Mouse (Mus musculus): Measurements from ENCODE around the gene Bptf. TPM values are rescaled to one million over a fixed set of nuclear protein-coding genes. Genes with fewer than 3 reads are reported as not detected.
"Not testable (repeated sequence)": the region's sequence is repeated elsewhere in the genome, so short reads cannot be mapped to it uniquely, and the experiment has no call there.

Gene Bptf
- polyA plus RNA-seq, 1 experiment = 11.8 TPM

- Histone ChIP-seq H3K79me2 (ENCODE audit: control insufficient read depth, insufficient read depth) (no peaks in the 10 kb centered on the region), H3K4me2 (ENCODE audit: low read depth) (peak overlapping the region; percentile 85), H3K27me3 (ENCODE audit: control insufficient read depth, insufficient read depth, insufficient read length) (no peaks in the 10 kb centered on the region), H3K36me3 (ENCODE audit: control insufficient read depth, insufficient read depth) (no peaks in the 10 kb centered on the region), H3ac (ENCODE audit: control insufficient read depth, insufficient read length) (peak overlapping the region; percentile 71), H3K4me3 (peak overlapping the region; percentile 39)
- TF ChIP-seq CEBPB (IDR thresholded peaks at IDR 0.05; ENCODE audit: insufficient read depth, poor library complexity, severe bottlenecking) (no peak), USF1 (IDR thresholded peaks at IDR 0.05; ENCODE audit: low read depth) (no peak), POLR2AphosphoS2 (IDR thresholded peaks at IDR 0.05; ENCODE audit: insufficient read length, low read depth) (no peak), TCF3 (IDR thresholded peaks at IDR 0.05; ENCODE audit: insufficient read length, low read depth) (no peak)
These were observed 105.1 kb downstream of the Bptf start for GRCm38 (mm10) chr11:107026554-107027430.

GRCm38 (mm10) chr11:107025411-107026321, 106.3 kb downstream of the Bptf start, which contains the start of gene 1810010H24Rik:
Gene 1810010H24Rik, plus strand, starts transcription at chr11:107025681.
- no peak for TF ChIP-seq REST (IDR thresholded peaks at IDR 0.05; ENCODE audit: insufficient read depth, insufficient read length)
- TF ChIP-seq MAX (IDR thresholded peaks at IDR 0.05; ENCODE audit: low read depth) = no peak
- TF ChIP-seq MYOG (IDR thresholded peaks at IDR 0.05; ENCODE audit: control insufficient read depth in 1 of 3, insufficient read depth in 1 of 3, insufficient read length in 2 of 3, low read depth in 2 of 3) = no peak
- peak within 1 kb of the TSS; percentile 39 for H3K4me3 ChIP-seq
- peak within 1 kb of the TSS; percentile 85 for H3K4me2 ChIP-seq (ENCODE audit: low read depth)
- no peaks in the 10 kb centered on the region for H3K79me2 ChIP-seq (ENCODE audit: control insufficient read depth, insufficient read depth)
- H3K27me3 ChIP-seq (ENCODE audit: control insufficient read depth, insufficient read depth, insufficient read length) = no peaks in the 10 kb centered on the region
- no peaks in the 10 kb centered on the region for H3K36me3 ChIP-seq (ENCODE audit: control insufficient read depth, insufficient read depth)
- no peak within 1 kb of the TSS for H3ac ChIP-seq (ENCODE audit: control insufficient read depth, insufficient read length)

DNA sequence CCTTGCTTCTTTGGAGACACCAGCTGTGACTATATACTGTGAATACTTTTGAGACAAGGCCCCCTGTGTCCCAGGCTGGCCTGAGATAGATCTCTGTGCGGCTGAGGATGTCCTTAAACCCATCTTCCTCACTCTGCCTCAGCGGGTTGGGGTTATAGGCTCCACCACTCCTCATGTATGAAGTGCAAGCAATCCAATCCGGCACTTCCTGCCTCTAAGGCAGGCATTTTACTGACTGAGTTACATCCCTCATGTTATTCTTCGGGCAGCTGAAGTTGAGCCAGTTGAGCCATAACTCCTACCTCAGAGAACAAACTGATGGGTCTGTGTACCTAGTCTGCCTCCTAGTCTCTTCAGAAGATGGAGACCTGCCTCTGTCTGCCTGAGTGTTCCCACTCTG, 107.5 kb downstream of the Bptf start:
- TF ChIP-seq USF1 (IDR thresholded peaks at IDR 0.05; ENCODE audit: low read depth) (no peak), TCF12 (IDR thresholded peaks at IDR 0.05; ENCODE audit: insufficient read depth, poor library complexity, severe bottlenecking) (no peak), TCF3 (IDR thresholded peaks at IDR 0.05; ENCODE audit: insufficient read length, low read depth) (no peak), CEBPB (IDR thresholded peaks at IDR 0.05; ENCODE audit: insufficient read depth, poor library complexity, severe bottlenecking) (no peak), MAX (IDR thresholded peaks at IDR 0.05; ENCODE audit: low read depth) (no peak), MYOG (IDR thresholded peaks at IDR 0.05; ENCODE audit: control insufficient read depth in 1 of 3, insufficient read depth in 1 of 3, insufficient read length in 2 of 3, low read depth in 2 of 3) (no peak), SRF (IDR thresholded peaks at IDR 0.05; ENCODE audit: control insufficient read depth, insufficient read length, low read depth) (no peak), POLR2A (IDR thresholded peaks at IDR 0.05; ENCODE audit: insufficient read length, low read depth) (no peak), MYOD1 (IDR thresholded peaks at IDR 0.05; ENCODE audit: control insufficient read depth in 1 of 3, insufficient read length in 2 of 3, low read depth in 2 of 3) (no peak)
- Histone ChIP-seq H3K36me3 (ENCODE audit: control insufficient read depth, insufficient read depth) (no peaks in the 10 kb centered on the region), H3K27me3 (ENCODE audit: control insufficient read depth, insufficient read depth, insufficient read length) (no peaks in the 10 kb centered on the region), H3K4me2 (ENCODE audit: low read depth) (no peak overlapping the region), H3ac (ENCODE audit: control insufficient read depth, insufficient read length) (no peak overlapping the region), H3K79me2 (ENCODE audit: control insufficient read depth, insufficient read depth) (no peaks in the 10 kb centered on the region), H3K4me3 (no peak overlapping the region)

GRCm38 (mm10) chr11:107022050-107022683, 109.8 kb downstream of the Bptf start:
- TF ChIP-seq SRF (IDR thresholded peaks at IDR 0.05; ENCODE audit: control insufficient read depth, insufficient read length, low read depth) = no peak
- TF ChIP-seq E2F4 (IDR thresholded peaks at IDR 0.05; ENCODE audit: insufficient read depth) = no peak
- TF ChIP-seq CEBPB (IDR thresholded peaks at IDR 0.05; ENCODE audit: insufficient read depth, poor library complexity, severe bottlenecking) = no peak
- TF ChIP-seq REST (IDR thresholded peaks at IDR 0.05; ENCODE audit: insufficient read depth, insufficient read length) = no peak
- TF ChIP-seq MYOG (IDR thresholded peaks at IDR 0.05; ENCODE audit: control insufficient read depth in 1 of 3, insufficient read depth in 1 of 3, insufficient read length in 2 of 3, low read depth in 2 of 3) = no peak
- TF ChIP-seq TCF12 (IDR thresholded peaks at IDR 0.05; ENCODE audit: insufficient read depth, poor library complexity, severe bottlenecking) = no peak
- no peak for TF ChIP-seq MAX (IDR thresholded peaks at IDR 0.05; ENCODE audit: low read depth)
- no peak for TF ChIP-seq POLR2A (IDR thresholded peaks at IDR 0.05; ENCODE audit: insufficient read length, low read depth)
- no peak for TF ChIP-seq MYOD1 (IDR thresholded peaks at IDR 0.05; ENCODE audit: control insufficient read depth in 1 of 3, insufficient read length in 2 of 3, low read depth in 2 of 3)
- Histone ChIP-seq H3K79me2 (ENCODE audit: control insufficient read depth, insufficient read depth) (no peaks in the 10 kb centered on the region), H3K4me2 (ENCODE audit: low read depth) (no peak overlapping the region), H3K27me3 (ENCODE audit: control insufficient read depth, insufficient read depth, insufficient read length) (no peaks in the 10 kb centered on the region), H3ac (ENCODE audit: control insufficient read depth, insufficient read length) (no peak overlapping the region), H3K36me3 (ENCODE audit: control insufficient read depth, insufficient read depth) (no peaks in the 10 kb centered on the region), H3K4me3 (no peak overlapping the region)

DNA sequence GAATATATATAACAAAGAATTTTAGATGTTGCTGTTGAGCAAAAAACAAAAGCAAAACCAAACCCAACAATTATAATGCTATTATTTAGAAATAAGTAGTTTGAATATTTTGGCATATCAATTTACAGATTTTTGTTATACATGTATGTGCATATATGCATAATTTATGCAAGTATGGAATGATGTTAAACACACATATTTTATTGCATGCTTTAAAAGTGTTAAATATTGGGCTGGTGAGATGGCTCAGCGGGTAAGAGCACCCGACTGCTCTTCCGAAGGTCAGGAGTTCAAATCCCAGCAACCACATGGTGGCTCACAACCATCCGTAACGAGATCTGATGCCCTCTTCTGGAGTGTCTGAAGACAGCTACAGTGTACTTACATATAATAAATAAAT, 112.2 kb downstream of the Bptf start:
- H3K27me3 ChIP-seq (ENCODE audit: control insufficient read depth, insufficient read depth, insufficient read length); H3K4me3 ChIP-seq; H3K79me2 ChIP-seq (ENCODE audit: control insufficient read depth, insufficient read depth); H3K4me2 ChIP-seq (ENCODE audit: low read depth); H3ac ChIP-seq (ENCODE audit: control insufficient read depth, insufficient read length); H3K36me3 ChIP-seq (ENCODE audit: control insufficient read depth, insufficient read depth): not testable (repeated sequence)

Data from myocyte (in vitro differentiated cells).